Mouse (Mus musculus) gastrocnemius, postnatal 14 days (tissue): Measurements from ENCODE around the gene Cnnm4. TPM values are rescaled to one million over a fixed set of nuclear protein-coding genes. Genes with fewer than 3 reads are reported as not detected.

Experiments used
- DNase-seq: peaks from one replicate; pipeline ENCODE4 v3.0.0; 2021; ENCODE audit warnings: mixed read lengths
- intact Hi-C: fragments of 180-260 bp; cut with DNase I; formaldehyde crosslinking; loops from one replicate; pipeline ENCODE4 v1.15.1; 2025; ENCODE audit warnings: low total_unique reads
- microRNA-seq, 2 experiments: library from miRNA; unstranded; fragments of <30 nt; microRNA quantifications; one replicate each; pipeline ENCODE4 v1.2.0; 2021
- total RNA-seq, 2 experiments: library from RNA; stranded (reverse); gene quantifications; 2 replicates each; pipeline ENCODE4 v1.2.3; 2021

Gene Cnnm4
- total RNA-seq, 2 experiments from 2014 or later = 4.6 to 5.4 TPM

DNA sequence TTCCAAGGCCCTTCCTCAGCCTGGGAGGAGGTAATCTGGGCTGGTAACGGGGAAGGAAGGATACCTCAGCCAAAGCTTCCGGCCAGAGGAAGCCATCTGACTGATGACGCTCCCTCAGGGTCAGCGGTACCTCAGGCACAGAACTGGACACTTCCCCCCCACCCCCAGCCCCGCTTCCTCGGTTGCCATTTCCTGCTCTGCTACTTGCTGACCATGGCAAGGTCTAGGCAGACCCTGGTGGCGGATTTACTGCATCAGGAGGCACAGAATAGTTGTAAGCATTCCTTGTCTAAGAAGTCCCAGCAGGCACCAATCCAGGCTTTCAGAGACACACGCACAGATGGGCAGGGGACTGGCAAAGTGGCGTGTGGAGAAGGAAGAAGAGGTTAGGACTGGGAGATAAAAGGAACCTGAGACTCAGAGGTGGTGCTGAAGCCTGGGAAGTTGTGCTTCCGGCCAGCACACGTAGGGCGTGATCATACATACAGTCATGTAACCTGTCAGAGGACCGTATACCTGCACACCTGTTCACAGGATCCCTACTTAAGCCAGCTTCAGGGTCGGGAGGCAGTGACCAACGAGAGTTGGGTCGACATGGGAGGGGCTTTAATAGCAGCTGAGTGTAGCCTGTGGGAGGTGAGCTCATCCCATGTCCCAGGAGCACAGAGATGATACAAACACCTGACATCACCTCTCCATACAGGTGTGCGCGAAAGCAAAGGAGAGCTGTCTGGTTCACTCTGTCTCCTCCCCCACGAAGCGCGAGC lies 83.4 kb downstream of the Cnnm4 start:
- intact Hi-C loops = loop anchor here (5.0 kb wide), 1 partner anchor 77 kb away; no protein-coding TSS in a partner anchor

DNA sequence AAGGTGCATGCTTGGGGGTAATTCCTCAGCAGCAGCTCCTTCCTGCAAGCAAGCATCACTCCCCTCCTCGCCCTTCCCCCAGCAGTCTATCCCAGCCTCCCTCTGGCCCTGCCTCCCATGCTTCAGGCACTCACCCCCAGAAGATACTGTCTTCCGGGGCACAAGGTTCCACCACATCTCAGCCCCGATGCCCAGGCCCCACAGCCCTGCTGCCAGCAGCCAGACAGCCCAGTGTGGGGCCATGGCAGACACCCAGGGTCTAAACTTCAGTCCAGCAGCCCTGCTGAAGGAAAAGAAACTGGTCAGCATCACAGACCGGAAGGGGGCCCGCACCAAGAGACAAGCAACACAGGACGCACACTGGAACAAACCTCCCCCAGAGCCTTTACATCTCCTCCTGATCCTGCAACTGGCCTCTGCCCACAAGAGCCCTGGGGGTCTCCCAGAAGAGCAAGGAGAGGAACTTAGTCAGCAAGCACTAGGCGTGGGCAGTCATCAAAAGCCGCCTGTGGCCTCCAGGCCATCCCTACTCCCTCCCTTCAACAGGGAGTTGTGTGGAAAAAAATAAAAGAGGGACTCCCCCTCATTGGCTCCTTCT lies 84.5 kb downstream of the Cnnm4 start:
- intact Hi-C loops = no loop called here
- no peak for DNase-seq

More for the DNA sequence above, 83.4 kb downstream of the Cnnm4 start:
- DNase-seq = no peak

DNA sequence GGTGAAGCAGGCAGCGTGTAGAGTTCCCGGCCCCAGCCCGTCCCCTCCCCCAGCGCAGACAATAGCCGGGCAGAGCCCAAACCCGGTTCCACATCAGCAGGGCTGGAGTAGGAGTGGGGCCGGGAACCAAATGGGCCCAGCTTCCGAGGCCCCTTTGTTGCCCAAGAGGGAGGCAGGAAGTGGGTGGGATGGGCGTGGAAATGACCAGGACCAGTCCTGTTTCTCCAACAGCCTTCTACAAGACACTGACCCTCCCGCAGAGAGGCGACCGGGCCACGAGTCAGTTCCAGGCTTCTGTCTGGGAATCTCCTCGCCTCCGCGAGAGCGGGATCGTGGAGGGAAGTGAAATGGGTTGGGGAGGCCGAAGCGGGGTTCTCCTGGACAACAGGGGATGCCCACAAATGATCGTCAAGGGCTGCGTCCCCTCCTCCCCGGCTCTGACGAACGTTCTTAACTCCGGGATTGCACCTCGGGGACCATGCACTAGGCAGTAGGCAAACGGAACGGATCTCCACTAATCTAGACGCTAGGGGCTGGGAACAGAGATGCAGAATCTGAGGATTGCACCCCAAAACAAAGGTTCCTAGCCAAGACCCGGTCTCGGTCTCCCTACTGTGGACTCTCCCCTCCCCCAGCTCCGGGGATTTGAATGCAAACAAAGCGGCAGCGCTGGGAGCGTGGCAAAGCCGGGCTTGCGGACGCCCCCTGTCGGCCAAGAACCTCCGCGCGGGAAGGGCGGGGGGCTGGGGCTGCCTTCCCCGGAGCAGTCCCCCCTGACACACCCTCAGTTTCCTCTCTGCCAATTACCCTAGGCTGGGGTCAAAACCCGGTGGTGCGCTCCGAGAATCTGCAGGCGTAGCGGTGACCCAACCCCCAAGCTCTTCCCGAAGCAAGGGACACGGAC lies 85.4 kb downstream of the Cnnm4 start:
- peak; percentile 93 for DNase-seq
- intact Hi-C loops = no loop called here

DNA sequence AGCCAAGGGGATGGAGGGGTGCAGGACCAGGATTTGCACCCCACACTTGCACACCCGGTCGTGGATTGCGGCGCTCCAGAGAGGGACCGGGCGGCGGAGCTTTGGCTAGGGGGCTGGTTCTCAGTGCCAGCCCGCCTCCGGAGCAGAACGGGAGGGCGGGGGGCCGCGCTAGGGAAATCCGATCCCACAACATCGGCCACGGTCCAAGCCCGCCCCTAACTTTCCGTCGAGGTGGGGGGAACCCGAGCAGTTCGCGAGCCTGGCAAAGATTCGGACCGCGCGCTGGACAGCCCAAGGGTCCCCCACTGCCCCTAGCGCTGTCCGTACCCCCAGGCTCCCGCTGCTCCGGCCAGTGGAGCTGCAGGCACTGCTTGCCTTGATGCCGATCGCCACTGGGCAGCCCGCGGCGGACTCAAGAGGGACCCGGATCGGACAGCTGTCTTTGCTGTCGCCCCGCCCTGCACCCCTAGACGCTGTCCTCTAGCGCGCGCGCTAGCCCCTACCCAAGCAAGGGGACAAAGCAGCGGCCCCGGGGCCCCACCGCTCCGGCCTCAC lies 86.1 kb downstream of the Cnnm4 start:
- DNase-seq = peak; percentile 93
- intact Hi-C loops = no loop called here

Small RNA genes lying within 50 kb of the gene (microRNA-seq; reads per million reads assigned to microRNA genes)
- 0 reads per million in 2 experiments for gene Gm47280

Other genes starting within 250 kb of the Cnnm4 start
- gene Uggt1, start 226.9 kb upstream of the Cnnm4 start, total RNA-seq = 10 to 100 TPM; 19.5 to 20.3 TPM
- 1 to 10 TPM in 1 of 2 experiments, under 1 TPM in 1; 0.58 to 1.1 TPM for gene Neurl3, start 196.9 kb upstream of the Cnnm4 start, total RNA-seq
- gene Arid5a, start 163.9 kb upstream of the Cnnm4 start, total RNA-seq = 10 to 100 TPM in 1 of 2 experiments, 1 to 10 TPM in 1; 7.8 to 12.0 TPM
- 10 to 100 TPM; 26.9 to 31.1 TPM for gene Kansl3, start 102.4 kb upstream of the Cnnm4 start, total RNA-seq
- gene Fer1l5, start 99.3 kb upstream of the Cnnm4 start, total RNA-seq = not detected
- gene Lman2l, start 26.3 kb upstream of the Cnnm4 start, total RNA-seq = 10 to 100 TPM; 15.7 to 17.2 TPM
- gene Cnnm3, start 40.2 kb downstream of the Cnnm4 start, total RNA-seq = 10 to 100 TPM in 1 of 2 experiments, 1 to 10 TPM in 1; 9.3 to 13.3 TPM
- 1,000 to 10,000 TPM; 1,005 to 1,120 TPM for gene Ankrd23, start 65.3 kb downstream of the Cnnm4 start, total RNA-seq
- gene Gm42417, start 67.8 kb downstream of the Cnnm4 start, total RNA-seq = 100 to 1,000 TPM; 440 to 562 TPM
- 1 to 10 TPM; 5.7 to 9.6 TPM for gene Ankrd39, start 75.8 kb downstream of the Cnnm4 start, total RNA-seq
- 10 to 100 TPM; 12.1 to 13.1 TPM for gene Sema4c, start 86.7 kb downstream of the Cnnm4 start, total RNA-seq
- 1 to 10 TPM in 1 of 2 experiments, under 1 TPM in 1; 0.91 to 4.2 TPM for gene Fam178b, start 211.6 kb downstream of the Cnnm4 start, total RNA-seq
- 1,000 to 10,000 TPM; 1,379 to 1,478 TPM for gene Cox5b, start 219.8 kb downstream of the Cnnm4 start, total RNA-seq
- under 1 TPM; 0.37 to 0.38 TPM for gene 4933424G06Rik, start 238.5 kb downstream of the Cnnm4 start, total RNA-seq
- gene Actr1b, start 242.8 kb downstream of the Cnnm4 start, total RNA-seq = 100 to 1,000 TPM; 142 to 143 TPM